Mouse (Mus musculus) ZHBTc4 (cell line): ENCODE data around the gene Plcxd2.

Source experiments
- DNase-seq: peaks from one replicate; pipeline ENCODE4 v3.0.0-alpha.2; 2011; ENCODE audit warnings: low read depth, low spot score

Gene Plcxd2

GRCm38 (mm10) chr16:45990901-45991676 is 18.9 kb downstream of the Plcxd2 start:
- DNase-seq, result peak; percentile 68

- no peak for DNase-seq
Measured at GRCm38 (mm10) chr16:45986236-45986635, 23.8 kb downstream of the Plcxd2 start.

GRCm38 (mm10) chr16:45984610-45985606 is 25.1 kb downstream of the Plcxd2 start:
- no peak for DNase-seq

DNA sequence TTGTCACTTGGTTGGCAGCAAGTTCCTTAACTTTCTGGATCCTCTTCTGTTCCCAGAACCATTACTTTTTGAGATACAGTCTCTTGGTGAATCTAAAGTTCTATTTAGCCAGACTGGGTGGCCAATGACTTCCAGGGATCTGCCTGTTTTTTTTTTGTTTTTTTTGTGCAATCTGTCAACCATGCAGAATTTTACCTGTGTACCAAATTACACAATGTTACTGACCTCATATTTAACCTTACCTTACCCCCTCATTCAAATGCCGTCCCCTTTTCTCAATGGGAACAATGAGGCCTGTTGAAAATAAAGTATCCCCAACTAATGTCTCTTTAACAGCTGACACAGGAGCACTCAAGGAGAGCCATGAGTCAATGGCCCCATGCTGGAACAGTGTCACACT is 33.8 kb downstream of the Plcxd2 start:
- DNase-seq, result no peak

DNA sequence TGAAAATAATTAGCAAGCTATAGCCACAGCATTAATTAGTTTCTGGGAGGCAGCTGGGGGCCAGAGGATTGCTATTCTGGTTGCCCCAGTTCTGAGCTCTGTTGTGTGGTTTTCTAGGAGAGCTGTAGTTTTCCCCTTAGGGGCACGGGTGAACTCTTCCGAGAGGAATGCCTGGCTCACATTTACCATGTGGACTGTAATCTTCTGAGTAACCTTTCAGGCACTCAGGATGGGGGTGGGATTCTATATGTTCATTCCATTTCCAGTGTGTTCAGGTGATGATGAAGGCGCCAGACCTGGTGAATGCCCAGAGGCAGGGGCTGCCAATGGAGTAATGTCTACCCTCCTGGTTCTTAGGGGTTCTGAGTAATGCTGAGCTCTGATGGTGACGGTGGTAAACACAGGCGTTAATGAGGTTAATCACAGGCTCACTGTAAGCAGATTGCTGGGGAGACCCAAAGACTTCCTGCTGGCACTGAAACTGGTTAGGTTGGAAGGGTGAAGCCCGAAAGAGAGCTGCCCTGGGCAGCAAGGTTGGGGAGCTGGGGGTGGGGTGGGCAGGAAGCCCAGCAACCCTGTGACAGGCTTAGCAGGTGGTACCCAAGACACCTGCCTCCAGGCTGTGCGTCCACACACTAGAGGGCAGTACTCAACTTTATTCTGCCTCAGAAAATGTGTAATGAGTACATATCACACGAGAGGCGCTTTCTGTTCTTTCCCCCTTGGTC is 35.9 kb downstream of the Plcxd2 start:
- DNase-seq, result no peak

- peak; percentile 8 for DNase-seq
Measured at GRCm38 (mm10) chr16:45970187-45970586, 39.8 kb downstream of the Plcxd2 start.

DNA sequence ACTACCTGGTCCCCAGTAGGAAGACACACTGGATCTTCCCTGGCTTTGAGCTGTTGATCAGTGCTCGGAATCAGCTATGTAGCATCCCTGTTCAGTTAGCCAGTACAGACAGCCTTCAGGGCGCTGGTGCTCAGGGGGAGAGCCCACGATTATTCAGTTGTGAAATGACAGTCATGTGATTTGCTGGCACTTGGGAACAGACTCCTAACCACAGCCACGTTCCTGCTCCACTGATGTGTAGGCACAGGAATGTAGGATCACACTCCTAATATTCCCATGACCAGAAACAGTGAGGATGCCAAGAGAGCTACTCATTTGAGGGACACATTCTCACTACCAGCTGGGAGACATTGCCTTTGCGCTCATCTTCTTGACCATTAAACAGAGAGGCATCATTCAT is 41.3 kb downstream of the Plcxd2 start:
- no peak for DNase-seq

GRCm38 (mm10) chr16:45967471-45967870 is 42.5 kb downstream of the Plcxd2 start:
- peak; percentile 79 for DNase-seq

- DNase-seq, result no peak
Measured at GRCm38 (mm10) chr16:45966604-45967003, 43.4 kb downstream of the Plcxd2 start.

DNA sequence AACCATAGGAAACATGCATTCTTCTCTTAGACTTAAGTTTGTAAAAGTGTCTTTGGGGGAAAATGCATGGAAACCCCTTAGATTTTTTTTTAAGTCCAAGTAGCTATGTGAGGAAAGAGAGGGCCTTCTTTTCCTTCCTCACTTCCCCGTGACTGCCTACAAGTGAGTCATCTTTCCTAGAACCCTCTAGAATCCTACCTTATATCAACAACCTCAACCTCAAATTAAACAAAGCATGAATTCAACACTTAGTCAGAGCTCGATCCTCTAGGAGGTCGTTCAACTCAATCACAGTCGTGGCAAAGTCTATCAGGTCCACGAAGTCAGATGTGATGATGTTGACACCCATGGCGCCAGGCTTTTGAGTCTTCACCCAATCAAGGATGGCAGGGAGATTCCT is 45.2 kb downstream of the Plcxd2 start:
- no peak for DNase-seq

DNA sequence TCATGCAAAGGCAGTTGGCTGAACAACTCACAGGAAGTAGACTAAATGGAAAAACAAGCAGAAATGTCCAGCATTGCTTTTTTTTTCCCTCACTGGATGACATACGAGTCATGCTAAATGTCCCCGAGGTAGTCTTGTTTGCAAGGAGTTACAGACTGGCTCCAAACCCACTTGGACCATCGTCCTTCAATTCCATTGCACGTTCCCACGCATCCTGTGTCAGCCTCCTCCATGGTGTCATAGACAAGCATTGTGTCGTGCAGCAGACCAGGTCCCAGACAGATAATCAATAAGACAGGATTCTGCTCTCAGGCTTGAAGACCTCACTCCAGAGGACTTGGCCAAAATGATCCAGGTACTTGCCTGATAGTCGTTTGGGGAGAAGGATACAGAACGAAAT is 46.2 kb downstream of the Plcxd2 start:
- no peak for DNase-seq

GRCm38 (mm10) chr16:45963088-45963487 is 46.9 kb downstream of the Plcxd2 start:
- no peak for DNase-seq

- no peak for DNase-seq
Measured at GRCm38 (mm10) chr16:45960978-45961377, 49.0 kb downstream of the Plcxd2 start.

- DNase-seq, result no peak
Measured at GRCm38 (mm10) chr16:45956390-45956950, 53.5 kb downstream of the Plcxd2 start.

DNA sequence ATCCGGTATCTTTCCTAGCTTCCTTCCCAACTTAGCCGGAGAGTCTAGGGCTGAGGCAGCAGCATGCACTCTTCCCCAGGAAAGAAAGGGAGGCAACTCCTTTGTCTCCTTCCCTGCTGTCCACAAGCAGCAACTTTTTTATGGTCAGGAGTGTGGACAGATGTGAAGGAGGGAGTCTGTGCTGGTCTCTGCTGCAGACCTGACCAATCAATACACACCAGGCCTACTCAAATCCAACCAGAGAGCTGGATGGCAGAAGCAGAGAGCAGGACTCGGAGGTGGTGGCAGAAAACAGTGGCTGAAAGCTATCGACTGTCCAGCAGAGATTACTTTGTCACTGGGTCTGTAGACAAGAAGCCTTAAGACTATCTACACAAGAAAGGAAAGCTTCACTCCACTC is 56.6 kb downstream of the Plcxd2 start, which contains the start of gene Phldb2:
Phldb2 (minus strand) TSS at position 205 of the 400 bp plus-strand sequence.
- DNase-seq, result no peak

- no peak for DNase-seq
Measured at GRCm38 (mm10) chr16:45952501-45952900, 57.5 kb downstream of the Plcxd2 start.

- DNase-seq, result no peak
Measured at GRCm38 (mm10) chr16:45952035-45952434, 58.0 kb downstream of the Plcxd2 start.

- DNase-seq, result no peak
Measured at GRCm38 (mm10) chr16:45946335-45946734, 63.7 kb downstream of the Plcxd2 start.

DNA sequence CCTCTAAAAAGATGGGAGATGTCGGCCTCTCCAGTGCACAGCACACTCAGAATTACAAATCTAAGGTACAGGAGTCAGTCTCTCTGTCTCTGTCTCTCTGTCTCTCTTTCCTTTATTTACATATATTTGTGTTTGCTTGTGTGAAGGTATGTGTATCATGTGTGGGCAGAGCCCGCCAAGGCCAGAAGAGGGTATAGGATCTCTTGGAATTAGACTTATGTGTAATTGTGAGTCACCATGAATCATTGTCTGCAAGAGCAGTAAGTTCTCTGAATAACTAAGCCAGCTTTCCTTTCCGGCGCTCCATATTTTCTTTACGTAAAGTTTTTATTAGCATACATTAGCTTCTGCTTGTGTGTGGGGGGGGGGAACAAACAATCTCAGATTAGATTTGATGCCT is 64.4 kb downstream of the Plcxd2 start:
- DNase-seq, result no peak

- no peak for DNase-seq
Measured at GRCm38 (mm10) chr16:45945174-45945631, 64.8 kb downstream of the Plcxd2 start.

GRCm38 (mm10) chr16:45942169-45942891 is 67.7 kb downstream of the Plcxd2 start:
- DNase-seq, result no peak
